ENCODE assay signal across 12 mouse cellular contexts in the genomic region with DNA sequence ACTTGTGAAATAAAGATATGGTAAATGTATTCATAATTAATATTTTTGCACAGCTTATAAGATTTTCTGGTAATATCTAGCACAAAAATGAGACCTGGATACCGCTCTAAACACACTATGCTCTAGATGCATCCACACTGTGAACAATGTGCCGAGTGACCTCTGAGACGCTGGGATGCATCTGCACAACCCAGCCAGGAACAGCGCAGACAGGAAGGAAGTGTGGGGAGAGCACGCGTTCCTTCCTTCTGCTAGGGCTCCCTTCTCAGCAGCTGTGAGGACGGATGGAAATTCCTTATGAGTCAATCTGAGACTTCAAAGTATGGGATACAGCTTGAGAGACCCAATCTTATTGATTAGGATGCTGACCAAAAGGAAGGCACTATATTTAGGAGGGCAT.
DNase-seq lines count a peak whose midpoint lies in the region; ATAC-seq lines count a peak whose summit lies in the region.
"Had no signal": no experiment of that assay in that cellular context is flagged by ENCODE, and none has a peak within 500 bp of the region (broad histone marks: within the 10 kb centered on the region; RNA-seq: fewer than 3 reads in every experiment).

No protein-coding gene starts in this region.

- no peaks in the 10 kb centered on the region for H3K36me3 ChIP-seq in heart, embryonic 10.5 days
- H3K36me3 ChIP-seq in hindbrain, embryonic 11.5 days (ENCODE audit: control insufficient read depth, insufficient read depth, low read length), result no peaks in the 10 kb centered on the region

- H3K4me1 ChIP-seq in heart, embryonic 10.5 days, result peaks cover 7% of the 10 kb centered on the region; the same call in 1 of the 2 replicates
- H3K4me1 ChIP-seq in hindbrain, embryonic 11.5 days (replicated peaks; ENCODE audit: control insufficient read depth, insufficient read depth, low read length), result no peaks in the 10 kb centered on the region

- no peak for ATAC-seq in hindbrain, embryonic 11.5 days (ENCODE audit: low FRiP score)
- no peak for ATAC-seq in monocyte, adult 5-6 weeks (replicated peaks; ENCODE audit: insufficient number of reproducible peaks, low FRiP score, low TSS enrichment, poor library complexity, severe bottlenecking)
- ATAC-seq: hindbrain, embryonic 16.5 days had no signal

- no peak overlapping the region for H3K9ac ChIP-seq in hindbrain, embryonic 11.5 days (ENCODE audit: low read depth, low read length)

- 62% methylated on average over 7 of the region's 7 CpGs for WGBS in heart, embryonic 10.5 days
- WGBS in hindbrain, embryonic 11.5 days, result 81% methylated on average over 7 of the region's 7 CpGs

- H3K27me3 ChIP-seq in heart, embryonic 10.5 days (ENCODE audit: insufficient read depth, poor library complexity, severe bottlenecking), result no peaks in the 10 kb centered on the region
- no peaks in the 10 kb centered on the region for H3K27me3 ChIP-seq in hindbrain, embryonic 11.5 days (ENCODE audit: control insufficient read depth, insufficient read depth, low read length)

- DNase-seq in heart, adult 18-20 months, result peak; percentile 20 to 61
- no peak for DNase-seq in heart, embryonic 10.5 days (ENCODE audit: low spot score)
- peak; percentile 6 for DNase-seq in right cerebral cortex, postnatal 14 days
- no peak for DNase-seq in right cerebral cortex, postnatal 10 days (ENCODE audit: low spot score in 2 of 2)
- DNase-seq in heart, postnatal 4 days, result peak; percentile 29
- no peak for DNase-seq in hindbrain, embryonic 11.5 days (ENCODE audit: low spot score)
- DNase-seq in left cerebral cortex, adult 9 months (ENCODE audit: low spot score in 2 of 2), result no peak
- DNase-seq: cerebellum, postnatal 14 days; thymus, postnatal 14 days had no signal

- H3K27ac ChIP-seq in heart, embryonic 10.5 days, result no peak overlapping the region
- H3K27ac ChIP-seq in hindbrain, embryonic 11.5 days (ENCODE audit: low read depth, low read length), result no peak overlapping the region
- H3K27ac ChIP-seq: macrophage had no signal

- H3K4me2 ChIP-seq in hindbrain, embryonic 11.5 days (replicated peaks; ENCODE audit: low read depth, low read length), result no peak overlapping the region

- H3K4me3 ChIP-seq in heart, embryonic 10.5 days, result no peak overlapping the region
- H3K4me3 ChIP-seq in hindbrain, embryonic 11.5 days (ENCODE audit: low read depth, low read length), result no peak overlapping the region

- no peaks in the 10 kb centered on the region for H3K9me3 ChIP-seq in heart, embryonic 10.5 days
- H3K9me3 ChIP-seq in hindbrain, embryonic 11.5 days (ENCODE audit: control insufficient read depth, low read length), result no peaks in the 10 kb centered on the region

Comparison
In these comparisons a context has a peak if more than half of its experiments do, and no peak if none do; other contexts are left out.
1. DNase-seq: peak in heart, adult 18-20 months (2 of 2), right cerebral cortex, postnatal 14 days (single experiment) and heart, postnatal 4 days (single experiment); none in heart, embryonic 10.5 days (single experiment), right cerebral cortex, postnatal 10 days (0 of 2), hindbrain, embryonic 11.5 days (single experiment) and left cerebral cortex, adult 9 months (0 of 2).